Mouse (Mus musculus) liver, adult 2 months (tissue): ENCODE measurements around the gene Nbea.

ENCODE experiments used
- CTCF ChIP-seq: fragments of 200-500 bp; IDR thresholded peaks from 2 replicates; pipeline ENCODE4 v1.5.1; 2011; ENCODE audit warnings: low read depth, low read length, control low read depth
- POLR2A ChIP-seq: fragments of 200-500 bp; IDR thresholded peaks from 2 replicates; pipeline ENCODE4 v1.6.1; 2011; ENCODE audit warnings: low read length, control low read depth; ENCODE audit not compliant: insufficient read depth; ENCODE audit errors: extremely low read depth

GRCm38 (mm10) chr3:55590291-55590690 is 593.2 kb downstream of the Nbea start:
- TF ChIP-seq CTCF (no peak), POLR2A (no peak)
